ENCODE assay signal across 8 mouse cellular contexts in the genomic region with DNA sequence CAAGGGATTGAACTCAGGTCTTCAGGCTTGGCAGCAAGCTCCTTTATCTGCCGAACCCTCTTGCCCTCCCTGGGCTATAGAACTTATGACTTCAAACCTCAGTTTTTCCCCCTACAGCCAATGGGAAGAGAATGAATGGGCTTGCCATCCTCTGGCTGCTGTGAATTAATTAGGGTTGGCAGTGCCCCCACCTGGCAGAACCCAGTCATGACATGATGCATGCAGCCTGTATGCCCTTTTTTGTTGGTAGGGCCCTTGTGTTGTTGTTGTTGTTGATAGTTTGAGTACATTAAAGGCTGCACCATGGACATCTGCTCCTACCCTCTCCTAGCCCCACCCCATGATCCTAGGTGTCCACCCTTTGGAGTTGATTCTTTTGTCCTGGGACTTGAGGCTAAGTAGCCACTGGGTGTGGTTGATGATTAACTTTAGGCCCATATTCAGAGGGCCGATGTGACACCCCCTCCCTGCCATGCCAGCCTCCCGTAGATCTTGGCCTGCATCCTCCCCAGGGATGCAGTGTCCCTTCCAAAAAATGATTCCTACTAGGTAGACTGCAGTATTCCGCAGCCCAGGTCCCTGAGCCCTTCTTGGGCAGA. TPM values are rescaled to one million over a fixed set of nuclear protein-coding genes. Genes with fewer than 3 reads are reported as not detected.
DNase-seq lines count a peak whose midpoint lies in the region; ATAC-seq and TF ChIP-seq lines count a peak whose summit lies in the region.

No protein-coding gene starts in this region.

- H3K4me1 ChIP-seq in G1E (ENCODE audit: insufficient read depth, low read depth, low read length), result peaks cover 15% of the 10 kb centered on the region
- peaks cover 83% of the 10 kb centered on the region for H3K4me1 ChIP-seq in forebrain, embryonic 10.5 days

- H3K27ac ChIP-seq in forebrain, embryonic 10.5 days, result peak overlapping the region; percentile 66; the same call in 1 of the 2 replicates

- peaks cover 28% of the 10 kb centered on the region for H3K36me3 ChIP-seq in G1E (replicated peaks)
- H3K36me3 ChIP-seq in forebrain, embryonic 10.5 days (replicated peaks), result peaks cover 9% of the 10 kb centered on the region; the same call in 1 of the 2 replicates

- peak; percentile 95 for DNase-seq in heart, adult 11 months
- no peak for DNase-seq in heart, postnatal 10 days
- peak; percentile 43 for DNase-seq in G1E (ENCODE audit: low spot score)
- DNase-seq in forebrain, embryonic 10.5 days (ENCODE audit: extremely low spot score, low spot score), result peak; percentile 26
- peak; percentile 66 to 73 for DNase-seq in kidney, adult 8-10 months
- DNase-seq in thymus, postnatal 0 days (ENCODE audit: low spot score), result peak; percentile 63
- DNase-seq in Muller cell, postnatal 12 days (ENCODE audit: inconsistent ontology term), result no peak

- 0 out of 2 replicates have a peak, but pooled peaks cover 2% of the 10 kb centered on the region for H3K27me3 ChIP-seq in G1E (ENCODE audit: insufficient read depth, low read length)
- no peaks in the 10 kb centered on the region for H3K27me3 ChIP-seq in forebrain, embryonic 10.5 days (ENCODE audit: poor library complexity, severe bottlenecking)

- 80% methylated on average over 4 of the region's 4 CpGs for WGBS in forebrain, embryonic 10.5 days

- H3K9me3 ChIP-seq in G1E (replicated peaks), result no peaks in the 10 kb centered on the region
- no peaks in the 10 kb centered on the region for H3K9me3 ChIP-seq in forebrain, embryonic 10.5 days

- no peak overlapping the region for H3K4me3 ChIP-seq in G1E (ENCODE audit: low read depth, low read length)
- H3K4me3 ChIP-seq in forebrain, embryonic 10.5 days, result no peak overlapping the region

- peak; percentile 73 for TF ChIP-seq CTCF in G1E (IDR thresholded peaks at IDR 0.05; ENCODE audit: low read depth, low read length)

- ATAC-seq in G1E (ENCODE audit: extremely low read depth, insufficient number of reproducible peaks, low FRiP score, poor library complexity, severe bottlenecking), result peak; percentile 45; the same call in 1 of the 2 replicates
- ATAC-seq in megakaryocyte, adult 5-6 weeks (ENCODE audit: poor library complexity, severe bottlenecking), result peak; percentile 68

- intact Hi-C loops in heart, postnatal 10 days (cut with DNase I), result loop anchor here (2.0 kb wide), 1 partner anchor 20 kb away; no protein-coding TSS in a partner anchor

RNA-seq across cellular contexts. Expression of gene Trak1, which starts 57.6 kb away (rescaled TPM):
- total RNA-seq in heart, postnatal 10 days (2021), result 100 to 1,000 TPM; 334 to 336 TPM
- total RNA-seq in G1E (2014; fragmentation: Nextera tagmentation), result 35.3 and 35.7 TPM in 2 replicates
- 13.6 and 14.6 TPM in 2 replicates for total RNA-seq in G1E (2017)
- 20.2 and 21.3 TPM in 2 replicates for polyA plus RNA-seq in G1E (2012)
- 24.7 and 27.4 TPM in 2 replicates for polyA plus RNA-seq in forebrain, embryonic 10.5 days (2016; fragmentation: Nextera tagmentation; extraction: Ambion mirVana)
- total RNA-seq in megakaryocyte, adult 5-6 weeks (2015), result 23.2 and 25.0 TPM in 2 replicates
- 20.0 and 22.0 TPM in 2 replicates for total RNA-seq in megakaryocyte, adult 5-6 weeks (2017)
- polyA plus RNA-seq in thymus, postnatal 0 days (2015; fragmentation: Nextera tagmentation; extraction: Ambion mirVana), result 17.0 and 22.6 TPM in 2 replicates

Comparison
In these comparisons a context has a peak if more than half of its experiments do, and no peak if none do; other contexts are left out.
1. DNase-seq: peak in heart, adult 11 months (single experiment), G1E (single experiment), forebrain, embryonic 10.5 days (single experiment), kidney, adult 8-10 months (2 of 2) and thymus, postnatal 0 days (single experiment); none in heart, postnatal 10 days (0 of 2) and Muller cell, postnatal 12 days (single experiment).
2. RNA of gene Trak1, which starts 57.6 kb away (total RNA-seq): 334 to 336 TPM in heart, postnatal 10 days; 13.6 to 35.7 TPM in G1E and 20.0 to 25.0 TPM in megakaryocyte, adult 5-6 weeks; every median in the first group is over 4 times any median in the second.